Mouse (Mus musculus) adrenal gland (tissue): ENCODE measurements at regions not wholly inside any gene's neighbourhood (a gene's known extent, or its start where the extent isn't known, plus 50 kb on each side); places are given as distances from the start of the nearest gene placed in this dataset.
"Not testable (repeated sequence)": the region's sequence is repeated elsewhere in the genome, so short reads cannot be mapped to it uniquely, and the experiment has no call there.

Experiments
- intact Hi-C: fragments of 180-260 bp; cut with DNase I; formaldehyde crosslinking; loops from one replicate; pipeline ENCODE4 v1.15.1; 2025

DNA sequence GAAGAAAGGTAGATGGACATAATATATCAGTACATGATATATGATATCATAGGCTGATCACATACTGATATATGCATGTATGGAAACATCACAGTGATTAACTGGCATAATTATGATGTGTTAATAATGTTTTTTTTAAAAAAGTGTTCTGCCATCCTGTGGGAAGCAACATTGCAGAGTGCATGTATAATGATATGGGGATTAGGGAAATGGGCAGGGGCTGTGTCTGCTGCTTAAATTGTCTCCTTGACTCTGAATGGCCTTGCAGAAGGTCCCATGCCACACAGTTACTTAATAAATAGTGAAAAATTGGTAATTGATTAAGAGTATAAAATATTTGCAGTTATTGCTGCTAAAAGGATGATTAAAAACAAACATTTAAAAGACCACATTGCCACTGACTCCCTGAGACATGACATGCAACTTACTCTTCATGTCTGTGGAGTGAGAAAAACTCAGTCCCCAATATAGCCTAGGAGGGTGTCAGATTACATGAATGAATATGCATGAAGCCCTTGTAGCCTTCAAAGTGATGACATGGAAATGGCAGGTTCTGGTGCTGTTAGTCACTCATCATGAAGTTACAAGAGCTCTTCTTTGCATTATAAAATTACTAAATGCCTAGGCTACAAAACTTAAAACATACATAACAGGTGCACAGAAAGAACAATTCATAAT, 440.1 kb upstream of the Ube2e3 start:
- intact Hi-C loops = no loop called here

DNA sequence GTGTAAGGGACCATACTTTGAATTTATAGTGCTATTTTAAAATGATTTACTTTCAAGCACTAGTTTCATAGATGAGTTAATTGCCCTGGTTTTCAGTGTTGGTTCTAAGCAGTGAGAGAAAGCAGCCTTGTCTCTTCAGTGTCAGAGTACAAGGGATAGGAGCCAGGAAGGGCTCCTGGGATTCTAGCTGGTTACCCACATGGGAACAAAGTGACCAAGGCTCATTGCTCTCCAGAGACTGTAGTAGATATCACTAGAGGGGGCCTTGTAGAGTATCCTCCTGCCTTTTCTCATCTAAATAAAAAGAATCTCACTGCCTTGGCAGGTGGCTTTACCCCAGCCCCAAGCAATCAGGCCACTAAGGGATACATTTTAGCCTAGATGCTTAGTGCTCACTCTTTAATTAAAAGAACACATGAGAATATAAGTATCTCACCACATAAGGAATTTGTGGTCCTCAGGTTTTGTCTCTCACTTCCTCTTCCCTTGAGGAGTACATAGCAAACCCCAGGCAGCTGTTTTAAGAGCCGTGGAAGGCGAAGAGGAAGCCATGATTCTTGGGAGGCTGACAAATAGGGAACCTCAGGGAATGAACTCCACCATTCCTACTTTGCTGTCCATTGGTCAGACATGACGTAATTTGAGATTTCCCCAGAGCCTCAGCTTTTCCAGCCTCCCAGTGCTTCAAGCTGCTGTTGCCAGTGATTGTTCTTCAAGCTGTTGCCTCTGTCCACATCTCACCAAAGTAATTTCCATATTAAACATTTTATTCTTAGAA, 449.2 kb upstream of the Ube2e3 start:
- intact Hi-C loops = no loop called here

DNA sequence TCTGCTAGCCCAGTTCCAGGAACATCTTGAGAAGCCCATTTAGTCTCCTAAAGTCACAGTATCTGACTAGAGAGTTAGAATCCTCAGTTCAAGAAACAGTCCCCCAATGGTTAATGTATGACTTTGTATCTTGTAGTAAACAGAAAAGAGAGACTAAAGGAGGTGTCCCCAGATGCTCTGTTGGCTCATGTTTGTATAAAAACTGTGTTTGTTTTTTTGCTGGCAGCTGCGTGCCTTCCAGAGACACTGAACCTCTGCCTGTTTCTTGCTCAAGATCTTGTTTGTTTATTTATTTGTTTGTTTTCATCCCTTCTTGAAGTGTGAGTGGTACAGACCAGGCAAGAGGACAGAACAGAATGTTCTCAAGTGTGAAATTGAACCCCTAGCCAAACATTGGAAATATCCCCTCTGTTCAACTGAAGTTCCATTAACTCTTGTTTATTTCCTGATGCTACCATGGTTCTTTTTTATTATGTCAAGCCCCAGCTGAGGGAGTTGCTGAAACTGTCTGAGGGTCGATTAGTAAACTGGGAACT, 451.3 kb upstream of the Ube2e3 start:
- intact Hi-C loops = no loop called here

DNA sequence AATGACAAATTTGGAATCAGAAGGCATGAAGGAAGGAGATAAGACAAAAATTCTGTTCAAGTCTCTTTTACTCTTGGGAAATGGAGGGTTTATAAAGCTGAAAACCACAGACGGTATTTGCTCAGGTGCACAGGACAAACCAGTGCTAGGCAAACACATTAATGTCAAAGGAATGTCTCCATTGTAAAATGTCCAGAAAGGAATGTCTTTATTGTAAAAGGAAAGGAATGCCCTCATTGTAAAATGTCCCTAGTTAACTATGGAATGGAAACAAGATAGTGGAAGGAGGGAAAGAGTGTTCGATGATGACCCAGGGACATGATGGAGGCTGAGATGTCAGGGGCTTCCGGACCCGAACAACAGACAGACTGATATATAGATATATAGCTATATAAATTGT, 454.9 kb upstream of the Ube2e3 start:
- intact Hi-C loops = no loop called here

DNA sequence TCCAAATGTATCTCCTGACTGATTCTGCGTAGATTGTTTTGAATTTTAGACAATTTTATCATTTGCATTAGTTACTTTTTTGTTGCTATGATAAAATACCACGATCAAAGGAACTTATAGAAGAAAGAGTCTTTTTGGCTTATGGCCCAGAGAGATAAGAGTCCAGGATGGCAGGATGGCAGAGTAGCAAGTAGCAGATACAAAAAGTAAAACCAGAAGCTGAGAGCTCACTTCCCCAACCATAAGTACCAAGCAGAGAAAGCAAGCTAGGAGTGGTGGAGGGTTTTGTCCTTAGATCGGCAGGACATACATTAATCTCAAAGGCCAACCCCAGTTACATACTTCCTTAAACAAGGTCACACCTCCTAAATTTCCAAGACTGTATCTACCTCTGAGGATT, 457.7 kb upstream of the Cwc22 start:
- intact Hi-C loops = no loop called here

DNA sequence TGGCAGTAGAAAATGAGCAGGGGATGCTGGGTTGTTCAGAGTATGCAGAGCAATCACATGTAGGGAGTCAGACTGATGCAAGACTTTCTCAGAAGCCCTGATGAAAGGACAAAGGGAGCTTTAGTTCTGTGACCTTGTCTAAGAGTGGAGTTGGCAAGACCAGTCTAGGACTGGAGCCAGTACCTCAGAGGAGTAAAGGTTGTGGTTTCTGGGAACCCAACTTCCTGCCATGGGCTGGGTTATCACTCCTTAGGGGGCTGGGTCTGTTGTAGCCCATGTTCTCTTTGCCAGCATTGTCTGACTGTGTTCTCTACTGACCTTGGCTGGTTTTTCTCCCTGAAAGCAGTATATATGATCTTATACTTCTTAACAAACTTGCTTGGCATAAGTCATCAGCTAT, 453.1 kb upstream of the Cwc22 start:
- intact Hi-C loops = no loop called here

DNA sequence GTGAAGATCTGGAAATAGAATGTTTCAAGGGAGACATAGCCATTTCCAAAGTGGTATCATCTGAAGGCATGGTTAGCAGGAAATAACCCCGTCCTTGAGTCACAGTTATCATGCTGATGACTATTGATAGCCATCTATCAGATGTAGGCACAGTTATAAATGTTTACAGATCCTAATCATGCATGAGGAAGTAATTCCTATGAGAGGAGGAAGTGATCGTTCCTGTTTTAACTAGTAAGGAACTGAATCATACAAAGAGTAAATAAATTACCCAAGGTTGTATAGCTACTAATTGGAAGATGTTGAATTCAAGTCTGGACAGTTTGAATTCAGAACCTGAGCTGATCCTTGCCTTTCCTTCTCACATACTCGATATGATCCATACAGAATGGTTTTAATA, 450.7 kb upstream of the Cwc22 start:
- intact Hi-C loops = no loop called here

DNA sequence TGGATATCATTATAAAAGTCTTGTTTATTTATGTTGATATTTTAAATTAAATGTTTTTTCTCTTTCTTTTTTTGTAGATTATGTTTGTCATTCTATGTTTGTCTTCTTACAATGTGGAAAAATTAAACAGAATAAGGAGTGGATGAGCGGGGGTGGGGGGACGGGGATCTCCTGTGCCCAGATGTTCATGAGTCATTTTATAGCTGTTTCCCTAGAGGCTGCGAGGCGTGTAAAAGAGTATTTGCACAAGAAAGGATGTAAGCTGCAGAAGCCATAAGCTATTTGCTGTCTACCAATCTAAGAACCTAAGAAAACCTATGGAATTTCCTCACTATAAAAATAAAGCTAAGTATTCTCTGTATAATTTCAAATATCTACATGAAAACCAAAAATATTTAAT, 446.9 kb upstream of the Cwc22 start:
- intact Hi-C loops = no loop called here

DNA sequence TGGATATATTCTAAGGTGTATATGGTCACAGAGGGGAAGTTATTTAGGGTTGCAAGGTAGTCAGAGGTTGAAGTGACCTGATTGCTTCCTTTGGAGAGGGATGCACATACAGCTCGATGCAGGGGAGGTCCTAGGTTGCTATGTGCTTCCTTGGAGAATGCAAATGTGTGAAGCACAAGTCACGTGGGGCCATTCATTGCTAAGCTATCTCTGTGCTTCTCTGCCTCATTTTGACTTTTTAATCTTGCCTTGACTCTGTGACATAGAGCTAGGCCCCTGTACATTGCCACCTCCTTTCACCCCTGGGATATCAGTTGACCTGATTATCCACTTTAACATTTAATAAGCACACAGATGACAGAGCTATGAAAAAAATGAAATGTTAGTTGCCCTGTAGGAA, 446.2 kb upstream of the Cwc22 start:
- intact Hi-C loops = no loop called here

DNA sequence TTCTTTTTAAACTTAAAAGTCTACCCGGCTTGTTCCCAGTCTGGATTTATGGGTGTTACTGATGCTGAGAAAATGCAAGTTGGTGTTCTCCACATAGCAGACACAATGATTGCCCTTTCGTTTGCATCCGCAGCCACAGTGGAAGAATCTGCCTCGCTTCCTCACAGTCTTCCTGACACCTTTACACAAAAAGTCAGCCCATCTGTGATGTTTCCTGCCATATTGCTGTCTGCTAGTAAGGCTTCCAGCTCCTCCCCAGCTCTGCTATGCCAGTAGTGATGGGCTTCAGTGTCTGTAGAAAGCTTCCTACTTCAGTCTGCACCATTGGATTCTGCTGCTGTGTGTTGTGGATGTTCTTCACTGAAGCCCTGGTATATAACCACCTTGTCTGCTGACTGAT, 441.8 kb upstream of the Cwc22 start:
- intact Hi-C loops = no loop called here

DNA sequence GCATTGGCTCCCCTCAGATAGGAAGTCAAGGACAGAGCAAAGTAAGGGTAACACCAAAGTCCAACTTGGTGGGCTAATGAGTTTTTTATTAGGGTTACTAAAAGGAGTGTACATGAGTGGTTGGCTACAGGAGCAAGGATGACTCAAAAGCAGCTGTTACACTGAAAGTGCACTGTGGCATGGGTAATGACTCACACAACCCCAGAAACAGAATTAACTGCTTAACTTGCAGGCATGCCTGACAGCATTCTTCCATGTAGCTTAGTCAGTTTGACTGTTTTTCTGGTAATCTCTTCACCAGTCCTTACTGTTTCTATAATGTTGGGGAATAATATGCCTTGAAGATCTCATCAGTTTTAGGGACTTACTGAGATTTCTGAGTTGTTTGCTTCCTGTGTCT, 435.1 kb upstream of the Cwc22 start:
- intact Hi-C loops = no loop called here

DNA sequence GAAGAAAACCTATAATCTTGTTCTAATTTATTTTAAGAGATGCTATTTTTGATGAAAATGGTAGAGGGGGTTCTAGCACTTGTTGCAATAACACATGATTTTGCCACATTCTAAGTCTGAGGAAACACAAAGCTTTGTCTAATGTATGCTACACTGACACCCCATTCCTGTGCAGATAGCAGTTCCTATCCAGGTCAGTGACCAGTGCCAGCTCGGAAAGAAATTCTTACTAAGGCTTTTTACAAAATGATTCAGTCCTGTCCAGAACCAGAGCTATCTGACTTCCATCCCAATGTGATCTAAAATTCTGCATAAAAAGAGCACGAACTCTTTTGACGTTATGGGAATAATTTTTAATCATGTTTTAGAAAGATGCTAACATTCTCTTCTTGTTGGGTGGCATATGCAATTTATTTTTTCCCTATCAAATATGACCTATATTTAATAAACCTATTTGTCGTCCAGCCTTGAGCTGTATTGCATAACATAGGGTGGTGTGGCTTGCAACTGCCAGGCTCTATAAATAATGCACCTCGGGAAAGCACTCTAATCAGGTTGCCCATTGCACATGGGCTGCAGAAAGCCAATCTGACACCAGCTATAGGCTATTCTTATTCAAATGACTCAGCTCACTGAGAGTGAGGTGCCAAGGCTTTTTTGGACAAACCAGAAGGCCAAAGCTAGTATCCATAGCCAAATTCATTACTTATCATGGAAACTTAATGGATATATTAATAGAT, 385.7 kb upstream of the Cwc22 start:
- intact Hi-C loops = no loop called here

DNA sequence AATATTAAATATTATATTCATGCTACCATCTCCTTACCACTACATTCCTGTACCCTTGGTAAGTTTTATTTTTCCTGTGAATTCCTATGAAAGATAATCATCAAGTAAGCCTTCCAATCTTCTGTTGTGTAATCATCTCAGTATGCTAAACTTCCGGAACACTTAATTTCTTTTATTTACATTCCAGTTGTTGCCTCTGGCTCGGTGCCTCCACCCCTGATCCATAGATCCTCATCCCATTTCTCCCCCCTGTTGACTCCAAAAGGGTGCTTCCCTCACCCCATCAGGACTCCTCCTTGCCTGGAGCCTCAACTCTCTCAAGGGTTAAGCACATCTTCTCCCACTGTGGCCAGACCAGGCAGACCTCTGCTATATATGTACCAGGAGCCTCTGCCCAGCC, 379.9 kb upstream of the Cwc22 start:
- intact Hi-C loops = no loop called here

DNA sequence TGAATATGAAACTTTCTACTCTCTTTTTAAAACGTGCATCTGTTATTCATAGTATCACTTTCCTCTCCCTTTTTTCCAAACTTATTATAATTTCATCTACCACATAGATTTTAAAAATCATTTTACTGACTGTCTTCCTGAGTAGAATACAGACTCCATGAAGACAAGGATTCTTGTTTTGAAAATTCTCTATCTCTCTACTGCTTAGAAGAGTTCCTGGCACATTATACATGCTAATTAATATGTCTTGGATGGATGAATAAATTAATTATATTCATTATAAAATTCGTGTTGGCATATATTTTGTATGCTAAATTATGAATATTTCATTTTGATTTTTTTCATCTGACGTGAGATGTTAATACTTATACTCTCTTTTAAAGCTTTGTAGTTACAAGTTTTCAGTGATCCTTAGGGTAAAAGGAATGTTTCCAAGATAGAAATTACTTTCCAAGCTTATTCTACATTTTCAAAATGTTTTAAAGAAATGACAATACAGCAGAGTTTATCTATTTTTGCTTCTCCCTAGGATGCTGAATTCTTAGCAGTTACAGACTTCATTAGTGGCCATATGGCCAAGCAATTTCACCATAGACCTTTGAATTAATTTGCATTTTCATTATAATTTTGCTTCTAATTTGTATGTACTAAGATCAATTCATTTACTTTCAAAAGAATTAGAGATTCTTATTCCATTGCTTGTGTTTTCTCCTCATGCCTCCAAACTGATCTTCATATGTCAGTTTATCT, 376.2 kb upstream of the Cwc22 start:
- intact Hi-C loops = no loop called here

DNA sequence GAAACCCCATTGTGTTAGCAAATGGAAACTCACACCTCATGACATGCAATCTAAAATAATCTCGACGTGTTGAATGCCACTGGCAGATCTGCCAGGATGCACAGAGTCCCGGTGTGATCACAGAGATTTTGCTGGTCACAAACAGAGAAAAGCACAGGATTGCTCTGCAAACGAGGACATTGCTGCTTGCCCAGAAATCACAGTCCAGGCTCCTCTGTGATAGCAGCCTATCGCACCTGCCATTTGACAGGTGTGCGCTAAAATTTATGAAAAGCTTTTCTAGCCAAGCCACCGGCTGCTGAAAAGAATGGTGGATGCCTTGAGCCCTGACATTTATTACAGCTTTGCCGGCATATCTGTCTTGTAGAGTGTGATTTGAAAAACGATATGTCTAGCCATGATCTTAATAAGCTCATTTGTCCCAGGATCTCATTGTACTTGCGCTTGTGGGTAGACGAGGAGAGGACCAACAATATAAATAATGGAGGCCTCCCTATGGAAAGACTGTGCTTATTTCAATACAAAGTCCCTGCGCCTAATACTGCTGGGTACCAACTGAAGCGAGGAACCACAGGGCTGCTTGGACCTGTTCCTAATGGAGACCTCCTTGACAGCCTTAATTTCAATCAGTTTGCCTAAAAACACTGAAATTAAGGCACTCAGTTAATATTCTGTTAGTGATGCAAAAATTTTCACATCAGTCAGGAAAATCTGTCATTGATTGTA, 365.8 kb upstream of the Cwc22 start:
- intact Hi-C loops = no loop called here

DNA sequence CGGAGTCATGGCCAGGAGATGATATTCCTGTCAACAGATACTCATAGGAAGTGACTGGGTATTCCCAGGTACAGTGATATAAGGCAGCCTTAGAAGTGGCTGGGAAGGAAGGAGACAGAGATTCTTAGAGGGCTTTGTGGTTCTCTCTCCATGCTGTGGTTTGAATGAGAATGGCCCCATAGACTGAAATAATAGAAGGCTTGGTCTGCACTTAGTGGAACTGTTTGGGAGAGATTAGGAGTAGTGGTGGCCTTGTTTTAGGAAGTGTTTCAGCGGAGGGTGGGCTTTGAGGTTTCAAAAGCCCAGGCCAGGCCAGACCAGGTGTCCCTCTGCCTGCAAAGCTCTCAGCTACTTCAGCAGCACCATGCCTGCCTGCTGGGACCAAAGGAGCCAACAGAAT, 363.2 kb upstream of the Cwc22 start:
- intact Hi-C loops = no loop called here

DNA sequence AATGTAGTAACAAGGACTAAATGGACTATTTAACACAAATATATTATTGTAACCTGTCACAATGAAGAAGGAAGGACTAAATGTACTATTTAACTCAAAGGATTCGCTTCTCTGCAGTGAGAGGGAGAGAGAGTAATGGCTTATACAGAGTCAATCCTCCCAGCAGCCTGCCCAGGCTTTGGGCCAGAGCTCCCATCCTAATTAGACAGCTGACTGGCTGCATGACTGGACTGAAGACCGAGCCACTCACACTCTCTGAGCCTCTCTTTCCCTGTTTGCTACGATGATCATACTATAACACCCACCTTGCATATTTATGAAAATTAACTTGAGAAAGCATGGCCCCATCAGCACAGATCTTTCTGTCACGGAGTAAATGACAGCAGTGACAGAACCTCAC, 360.7 kb upstream of the Cwc22 start:
- intact Hi-C loops = no loop called here

DNA sequence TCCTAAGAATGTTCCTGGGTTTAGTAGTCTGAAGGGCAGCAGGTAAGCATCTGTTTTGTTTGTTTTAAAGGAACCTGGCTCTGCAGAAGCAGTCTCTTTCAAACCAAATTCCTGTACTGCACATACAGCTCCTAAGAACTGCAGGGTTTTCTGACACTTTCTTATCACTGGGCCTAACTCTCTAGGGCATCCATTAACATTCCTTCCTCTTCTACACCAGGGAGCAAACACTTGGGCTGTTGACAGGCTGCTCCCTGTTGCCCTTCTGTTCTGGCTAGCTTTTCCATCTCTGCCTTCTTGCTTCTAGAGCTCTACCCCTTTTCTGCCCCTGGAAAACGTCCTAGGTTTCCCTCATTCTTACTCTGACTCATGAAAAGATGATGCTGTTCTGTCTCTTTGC, 345.5 kb upstream of the Cwc22 start:
- intact Hi-C loops = no loop called here

DNA sequence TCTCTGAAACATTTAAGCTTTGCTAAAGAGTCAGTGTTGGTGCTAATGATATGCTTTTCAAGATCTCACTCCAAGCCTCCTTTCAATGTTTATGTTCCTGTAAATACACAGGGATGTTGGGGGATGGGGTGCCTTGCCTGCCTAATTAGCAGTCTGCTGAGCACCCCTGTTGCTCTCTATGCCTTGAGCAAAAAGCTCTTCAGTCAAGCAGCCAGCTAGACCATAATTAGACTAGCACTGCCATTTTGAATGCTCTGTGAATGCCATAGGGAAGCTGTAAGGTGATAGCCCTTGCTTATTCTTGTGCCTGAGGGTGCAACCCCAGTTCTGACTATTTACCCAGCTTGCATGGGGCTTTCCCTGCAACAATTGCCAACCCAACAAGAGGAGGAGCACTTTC, 338.6 kb upstream of the Cwc22 start:
- intact Hi-C loops = no loop called here

DNA sequence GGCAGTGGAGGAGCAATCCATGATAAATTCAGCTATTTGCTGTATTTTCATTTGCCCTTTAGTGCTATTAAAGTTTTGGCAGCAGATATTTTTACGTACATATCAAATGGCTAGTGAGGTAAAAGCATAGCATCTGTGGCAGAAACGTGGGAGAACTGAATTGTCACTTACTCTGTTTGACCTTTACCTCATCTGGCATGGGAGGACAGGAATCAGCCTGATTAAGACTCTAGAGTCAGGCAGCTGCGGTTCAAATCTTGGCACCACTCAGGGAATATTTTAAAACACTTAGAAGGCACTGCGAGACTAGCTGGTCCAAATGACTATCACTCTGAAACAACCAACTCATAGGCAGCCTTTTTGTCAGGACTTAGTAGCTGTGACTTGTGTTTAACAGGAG, 337.4 kb upstream of the Cwc22 start:
- intact Hi-C loops = no loop called here

DNA sequence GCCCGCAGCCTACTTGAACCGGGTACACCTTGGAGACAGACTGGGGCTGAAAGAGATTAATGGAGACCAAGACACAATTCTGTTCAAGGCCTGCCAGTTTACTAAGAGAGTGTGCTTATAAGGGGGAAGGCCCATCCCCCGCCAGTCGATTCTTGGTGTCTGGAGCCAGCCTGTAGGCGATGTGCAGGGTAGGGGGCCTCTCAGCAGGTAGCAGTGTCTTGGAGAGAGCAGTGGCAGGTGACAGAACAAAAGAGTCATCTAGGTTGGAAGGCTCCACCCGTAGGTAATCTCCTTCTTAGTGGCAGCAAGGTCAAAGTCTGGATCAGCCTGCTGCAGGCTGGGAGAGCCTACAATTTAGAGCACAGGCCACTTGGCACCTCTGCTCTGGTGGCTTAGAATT, 335.7 kb upstream of the Cwc22 start:
- intact Hi-C loops = not testable (repeated sequence)
